Mouse (Mus musculus) right cerebral cortex, postnatal 4 days (tissue): ENCODE results near the gene Slamf6.
"Not testable (repeated sequence)": the region's sequence is repeated elsewhere in the genome, so short reads cannot be mapped to it uniquely, and the experiment has no call there.

ENCODE experiments used
- DNase-seq: peaks from one replicate; pipeline ENCODE4 v3.0.0-alpha.2; 2022

Gene Slamf6

GRCm38 (mm10) chr1:171917305-171918039, at the start of gene Slamf6:
Slamf6 (plus strand) TSS chr1:171917515.
- DNase-seq = no peak

GRCm38 (mm10) chr1:171886989-171887388, 30.3 kb upstream of the Slamf6 start:
- DNase-seq = no peak

- not testable (repeated sequence) for DNase-seq
Observed at GRCm38 (mm10) chr1:171895364-171895763, 22.0 kb upstream of the Slamf6 start, which contains the start of gene Gm10521. Gm10521 (plus strand) TSS chr1:171895664.

GRCm38 (mm10) chr1:171904011-171904410, 13.3 kb upstream of the Slamf6 start:
- DNase-seq = no peak

- no peak for DNase-seq
Observed at GRCm38 (mm10) chr1:171915638-171916458, 1.5 kb upstream of the Slamf6 start.

- no peak for DNase-seq
Observed at GRCm38 (mm10) chr1:171918136-171918920, 1.0 kb downstream of the Slamf6 start.

GRCm38 (mm10) chr1:171919193-171919592, 1.9 kb downstream of the Slamf6 start:
- no peak for DNase-seq

GRCm38 (mm10) chr1:171919901-171920510, 2.7 kb downstream of the Slamf6 start:
- no peak for DNase-seq

- DNase-seq = no peak
Observed at GRCm38 (mm10) chr1:171920989-171921621, 3.8 kb downstream of the Slamf6 start.

GRCm38 (mm10) chr1:171921641-171922040, 4.3 kb downstream of the Slamf6 start:
- no peak for DNase-seq

GRCm38 (mm10) chr1:171922844-171923243, 5.5 kb downstream of the Slamf6 start:
- DNase-seq = no peak

- DNase-seq = no peak
Observed at GRCm38 (mm10) chr1:171924900-171925299, 7.6 kb downstream of the Slamf6 start.

- DNase-seq = no peak
Observed at GRCm38 (mm10) chr1:171933851-171934250, 16.5 kb downstream of the Slamf6 start.

GRCm38 (mm10) chr1:171938952-171939948, 21.9 kb downstream of the Slamf6 start:
- no peak for DNase-seq

- DNase-seq = no peak
Observed at GRCm38 (mm10) chr1:171940626-171941025, 23.3 kb downstream of the Slamf6 start.

- DNase-seq = no peak
Observed at GRCm38 (mm10) chr1:171946447-171946995, 29.2 kb downstream of the Slamf6 start.

GRCm38 (mm10) chr1:171948161-171948945, 31.0 kb downstream of the Slamf6 start:
- DNase-seq = no peak

- DNase-seq = no peak
Observed at GRCm38 (mm10) chr1:171948946-171949508, 31.7 kb downstream of the Slamf6 start.

GRCm38 (mm10) chr1:171955071-171955470, 37.8 kb downstream of the Slamf6 start:
- no peak for DNase-seq
